Mouse (Mus musculus): ENCODE measurements around the gene Cd300lf.

Cd300lf gene

GRCm38 (mm10) chr11:115106638-115107037 lies 27.2 kb downstream of the Cd300lf start:
- 92% methylated on average over 2 of the region's 2 CpGs for WGBS

- WGBS = 85% methylated on average over 8 of the region's 8 CpGs
These were observed 28.8 kb downstream of the Cd300lf start for GRCm38 (mm10) chr11:115104769-115105563.

- WGBS = 84% methylated on average over 25 of the region's 25 CpGs
These were observed 30.1 kb downstream of the Cd300lf start for GRCm38 (mm10) chr11:115103470-115104413.

- WGBS = 96% methylated on average over 9 of the region's 9 CpGs
These were observed 31.7 kb downstream of the Cd300lf start for GRCm38 (mm10) chr11:115102116-115102515.

- 85% methylated on average over 6 of the region's 6 CpGs for WGBS
These were observed 32.2 kb downstream of the Cd300lf start for GRCm38 (mm10) chr11:115101615-115102051.

- 96% methylated on average over 7 of the region's 7 CpGs for WGBS
These were observed 33.1 kb downstream of the Cd300lf start for GRCm38 (mm10) chr11:115100741-115101140.

- 88% methylated on average over 5 of the region's 5 CpGs for WGBS
These were observed 33.7 kb downstream of the Cd300lf start for GRCm38 (mm10) chr11:115100032-115100621.

- WGBS = 82% methylated on average over 16 of the region's 16 CpGs
These were observed 34.5 kb downstream of the Cd300lf start for GRCm38 (mm10) chr11:115099241-115099840.

- 35% methylated on average over 10 of the region's 10 CpGs for WGBS
These were observed 35.4 kb downstream of the Cd300lf start for GRCm38 (mm10) chr11:115098203-115098932.

- 23% methylated on average over 4 of the region's 4 CpGs for WGBS
These were observed 41.7 kb downstream of the Cd300lf start for GRCm38 (mm10) chr11:115092140-115092539.

- WGBS = 2% methylated on average over 36 of the region's 36 CpGs
These were observed 42.4 kb downstream of the Cd300lf start, which contains the start of gene Rab37 for GRCm38 (mm10) chr11:115091362-115091901. Gene Rab37 (plus strand): TSS chr11:115091431.

GRCm38 (mm10) chr11:115089853-115090252 lies 43.9 kb downstream of the Cd300lf start:
- 67% methylated on average over 6 of the region's 6 CpGs for WGBS

- 79% methylated on average over 7 of the region's 7 CpGs for WGBS
These were observed 47.6 kb downstream of the Cd300lf start for GRCm38 (mm10) chr11:115086213-115086612.

- WGBS = 68% methylated on average over 8 of the region's 8 CpGs
These were observed 48.7 kb downstream of the Cd300lf start for GRCm38 (mm10) chr11:115085064-115085463.

- 38% methylated on average over 12 of the region's 12 CpGs for WGBS
These were observed 49.2 kb downstream of the Cd300lf start for GRCm38 (mm10) chr11:115084595-115084994.

GRCm38 (mm10) chr11:115083376-115084139 lies 50.2 kb downstream of the Cd300lf start:
- WGBS = 35% methylated on average over 18 of the region's 18 CpGs

GRCm38 (mm10) chr11:115082196-115082595 lies 51.6 kb downstream of the Cd300lf start:
- WGBS = 74% methylated on average over 6 of the region's 6 CpGs

GRCm38 (mm10) chr11:115081373-115081772 lies 52.4 kb downstream of the Cd300lf start:
- WGBS = 60% methylated on average over 3 of the region's 3 CpGs

- WGBS = 29% methylated on average over 13 of the region's 13 CpGs
These were observed 52.9 kb downstream of the Cd300lf start for GRCm38 (mm10) chr11:115080886-115081285.

- 86% methylated on average over 5 of the region's 5 CpGs for WGBS
These were observed 55.1 kb downstream of the Cd300lf start for GRCm38 (mm10) chr11:115078680-115079079.
